Mouse (Mus musculus): ENCODE data around the gene Gramd1b.
A peak's percentile ranks its signal among the peaks of the same experiment; 100 is the strongest.

Gene Gramd1b

GRCm38 (mm10) chr9:40331411-40332286, 199.5 kb downstream of the Gramd1b start:
- no peak for DNase-seq

DNA sequence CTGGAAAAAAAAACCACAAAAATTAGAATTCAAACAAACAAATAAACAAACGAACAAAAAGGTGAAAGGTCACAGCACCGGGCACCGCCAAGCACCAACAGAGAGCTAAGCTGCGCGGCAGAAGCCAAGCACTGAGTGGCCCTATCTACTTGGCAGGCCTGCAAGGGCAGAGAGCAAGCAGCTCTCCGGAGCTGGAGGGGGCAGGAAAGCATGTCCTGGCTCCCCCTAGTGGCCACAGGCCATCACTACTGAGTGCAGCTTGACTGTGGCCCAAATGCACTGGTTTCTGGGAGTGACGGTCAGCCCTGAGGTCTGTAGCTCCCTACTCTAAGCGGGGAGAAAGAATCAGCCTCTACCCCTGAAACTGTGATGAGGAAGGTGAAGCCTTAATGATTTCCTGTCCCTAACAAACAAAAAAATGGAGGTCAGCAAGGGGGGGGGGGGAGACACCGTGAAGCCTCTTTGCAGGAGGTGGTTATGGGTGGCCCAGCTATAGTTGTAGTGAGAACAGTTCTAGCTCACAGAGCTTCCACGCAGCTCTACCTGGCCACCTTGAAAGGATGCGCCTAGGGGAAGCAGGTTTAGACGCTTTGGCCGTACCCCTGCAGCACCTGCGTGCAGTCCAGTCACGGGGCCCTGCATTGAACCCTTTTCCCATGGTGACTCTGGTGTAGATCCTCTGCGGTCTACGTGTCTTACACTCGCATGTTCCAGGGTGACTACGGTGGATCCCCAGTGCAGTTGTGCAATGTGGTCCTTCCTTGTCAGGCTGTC, 200.4 kb downstream of the Gramd1b start:
- DNase-seq = peak; percentile 87

DNA sequence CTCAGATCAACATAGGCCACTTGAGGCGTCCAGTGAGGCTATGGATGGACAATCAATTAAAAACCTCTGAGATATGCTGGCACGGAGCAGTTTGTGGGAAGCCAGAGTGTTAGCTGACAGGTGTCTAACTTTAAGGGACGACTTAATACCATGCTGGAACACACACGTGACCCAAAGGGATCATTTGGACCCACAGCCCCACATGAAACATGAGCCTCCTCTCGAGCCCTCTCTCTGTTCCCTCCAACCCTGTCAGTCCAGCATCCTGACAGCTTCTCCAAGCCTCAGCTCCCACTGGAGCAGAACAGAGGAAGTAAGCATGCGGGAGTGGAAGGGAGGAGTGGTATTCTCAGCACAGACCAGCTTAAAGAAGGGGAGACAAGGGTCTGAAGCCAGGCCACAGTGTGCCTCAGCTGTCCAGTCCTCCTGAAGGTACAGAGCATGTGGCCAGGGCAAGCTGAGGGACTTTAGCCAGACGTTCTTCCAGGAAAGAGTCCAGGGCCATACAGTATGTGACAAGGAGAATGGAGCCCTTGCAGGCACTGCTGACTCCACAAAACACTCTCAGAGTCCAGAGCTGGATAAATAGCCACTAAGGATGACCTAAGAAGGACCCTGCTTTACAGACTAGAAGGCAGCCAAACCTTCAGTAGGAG, 204.8 kb downstream of the Gramd1b start:
- DNase-seq = no peak

GRCm38 (mm10) chr9:40324826-40325225, 206.4 kb downstream of the Gramd1b start:
- no peak for DNase-seq

DNA sequence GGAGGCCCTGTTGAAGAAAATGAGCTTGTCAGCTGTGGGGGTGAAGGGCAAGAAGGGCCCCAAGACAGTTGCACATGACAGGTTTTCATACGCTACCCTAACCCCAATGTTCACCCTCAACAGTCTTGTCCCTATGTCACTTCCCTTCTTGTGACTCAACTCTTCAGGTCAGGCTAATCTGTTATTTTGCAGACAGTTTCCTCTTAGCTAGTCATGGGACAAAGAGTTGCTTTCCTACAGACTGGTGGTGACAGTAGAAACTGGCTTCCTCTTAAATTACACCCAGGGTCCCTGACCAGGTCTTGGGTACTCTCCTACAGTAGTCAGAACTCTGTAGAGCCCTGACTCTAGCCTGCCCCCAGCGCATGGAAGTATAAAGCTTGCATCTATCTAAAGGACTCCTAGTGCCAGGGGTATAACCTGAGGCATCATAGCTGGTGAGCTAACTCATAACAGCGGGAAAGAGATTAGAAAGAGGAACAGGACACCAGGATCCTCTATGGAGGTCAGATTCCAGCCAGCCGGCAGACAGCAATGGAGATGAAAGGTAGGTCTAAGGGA, 206.9 kb downstream of the Gramd1b start:
- DNase-seq = no peak

GRCm38 (mm10) chr9:40323773-40324172, 207.4 kb downstream of the Gramd1b start:
- no peak for DNase-seq

DNA sequence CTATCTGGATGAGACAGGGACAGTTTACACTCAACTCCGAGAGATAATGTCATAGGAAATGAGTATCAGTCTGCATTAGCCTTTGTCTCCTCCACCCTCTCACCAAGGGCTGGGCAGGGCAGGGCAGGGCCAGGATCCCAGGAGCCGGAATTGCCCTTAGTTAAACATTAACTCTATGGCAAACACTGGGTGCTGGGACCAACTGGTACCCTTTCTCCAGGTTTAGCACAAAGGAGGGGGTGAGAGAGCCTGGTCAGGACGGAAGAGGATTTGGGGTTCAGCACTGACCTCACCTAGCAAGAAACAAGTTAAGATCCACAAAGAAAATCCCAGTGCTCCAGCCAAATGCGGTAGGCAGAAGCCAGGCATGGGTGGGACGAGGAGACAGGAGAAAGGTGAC, 208.0 kb downstream of the Gramd1b start:
- no peak for DNase-seq

DNA sequence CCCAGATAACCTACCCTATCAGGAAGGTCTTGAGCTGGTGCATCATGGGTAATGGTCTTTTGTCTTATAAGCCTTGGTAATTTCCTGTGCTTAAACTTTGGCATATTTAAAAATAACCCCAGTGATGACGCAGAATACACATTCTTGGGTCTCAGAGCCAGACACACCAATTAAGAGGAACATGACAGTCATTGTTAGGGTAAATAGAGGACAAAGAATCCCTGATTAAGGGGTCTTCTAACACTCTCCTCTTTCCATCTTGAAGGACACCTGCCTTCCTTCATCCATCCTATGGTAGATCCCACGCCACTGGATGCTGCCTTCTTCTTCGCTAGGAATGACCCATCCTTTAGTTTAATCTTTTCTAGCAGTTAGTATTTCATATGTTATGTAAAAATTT, 208.8 kb downstream of the Gramd1b start:
- no peak for DNase-seq

GRCm38 (mm10) chr9:40321668-40322003, 209.5 kb downstream of the Gramd1b start:
- DNase-seq = no peak

DNA sequence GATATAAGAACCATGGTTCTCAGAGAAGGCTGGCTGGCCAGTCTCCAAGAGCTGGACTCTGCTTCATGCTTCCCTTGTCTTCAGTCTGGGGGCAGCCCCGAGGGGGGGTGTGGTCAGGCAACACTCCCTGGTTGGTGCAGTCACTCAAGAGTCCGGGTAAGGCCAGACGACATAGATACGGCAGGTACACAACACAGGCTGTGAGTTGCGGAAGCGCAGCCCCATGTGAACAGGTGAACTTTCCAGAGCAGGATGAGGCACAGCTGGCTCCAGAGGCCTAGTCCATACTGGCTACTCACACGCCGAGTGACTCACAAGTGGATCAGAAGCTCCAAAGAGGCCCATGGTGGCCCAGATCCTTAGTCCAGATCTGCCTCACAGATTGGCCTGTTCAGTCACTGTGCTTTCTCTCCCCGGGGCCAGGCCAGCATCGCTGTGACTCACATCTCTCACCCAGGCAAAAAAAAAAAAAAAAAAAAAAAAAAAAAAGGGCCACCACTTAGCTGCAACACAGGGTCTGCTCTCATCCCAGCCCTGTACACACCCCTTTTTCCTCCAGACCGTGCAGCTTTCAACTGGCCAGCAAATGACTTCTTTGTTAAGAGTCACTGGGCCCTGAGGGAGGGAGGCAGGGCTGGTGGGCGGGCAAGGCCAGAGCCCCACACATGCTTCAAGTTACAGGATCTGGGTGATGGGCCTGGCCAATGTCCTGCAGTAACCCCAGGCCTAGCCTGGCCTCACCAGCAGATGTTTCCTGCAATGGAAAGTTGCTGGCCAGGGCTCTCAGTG, 210.1 kb downstream of the Gramd1b start:
- DNase-seq = peak; percentile 43

DNA sequence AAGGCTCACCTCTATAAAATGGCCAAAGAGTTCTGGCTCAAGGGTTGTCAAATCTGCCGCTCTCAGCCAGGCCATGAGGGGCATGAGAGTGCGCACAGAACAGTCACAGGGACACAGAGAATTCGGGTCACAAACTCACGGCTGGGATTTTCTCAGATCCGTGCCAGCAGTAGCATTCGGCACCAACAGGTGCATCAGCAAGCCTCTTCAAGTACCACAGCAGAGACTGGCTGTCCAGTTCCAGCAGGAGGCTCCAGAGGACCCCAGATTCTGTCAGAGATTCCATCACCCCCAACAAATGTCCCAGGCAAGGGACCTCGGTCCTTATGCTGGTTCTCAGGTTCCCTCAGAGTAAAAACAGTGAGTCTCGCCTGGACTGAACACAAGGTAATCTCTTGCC, 210.8 kb downstream of the Gramd1b start:
- DNase-seq = no peak

DNA sequence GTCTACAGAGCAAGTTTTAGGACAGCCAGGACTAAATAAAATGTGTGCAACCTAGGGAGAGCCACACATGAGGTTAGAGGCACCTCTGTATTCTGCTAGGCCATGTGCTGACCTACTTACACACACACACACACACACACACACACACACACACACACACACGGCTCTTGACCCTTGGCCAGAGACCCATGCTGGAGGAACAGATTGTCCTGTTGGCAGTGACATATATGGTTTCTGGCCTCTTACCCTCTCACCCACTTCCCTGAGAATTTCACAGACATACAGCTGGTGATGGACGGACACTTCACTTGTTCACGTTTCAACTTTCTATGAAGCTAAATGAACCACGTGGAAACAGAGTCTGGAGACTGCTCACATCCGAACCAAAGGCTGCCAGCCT, 212.4 kb downstream of the Gramd1b start:
- DNase-seq = no peak

GRCm38 (mm10) chr9:40317735-40318134, 213.4 kb downstream of the Gramd1b start:
- DNase-seq = no peak

DNA sequence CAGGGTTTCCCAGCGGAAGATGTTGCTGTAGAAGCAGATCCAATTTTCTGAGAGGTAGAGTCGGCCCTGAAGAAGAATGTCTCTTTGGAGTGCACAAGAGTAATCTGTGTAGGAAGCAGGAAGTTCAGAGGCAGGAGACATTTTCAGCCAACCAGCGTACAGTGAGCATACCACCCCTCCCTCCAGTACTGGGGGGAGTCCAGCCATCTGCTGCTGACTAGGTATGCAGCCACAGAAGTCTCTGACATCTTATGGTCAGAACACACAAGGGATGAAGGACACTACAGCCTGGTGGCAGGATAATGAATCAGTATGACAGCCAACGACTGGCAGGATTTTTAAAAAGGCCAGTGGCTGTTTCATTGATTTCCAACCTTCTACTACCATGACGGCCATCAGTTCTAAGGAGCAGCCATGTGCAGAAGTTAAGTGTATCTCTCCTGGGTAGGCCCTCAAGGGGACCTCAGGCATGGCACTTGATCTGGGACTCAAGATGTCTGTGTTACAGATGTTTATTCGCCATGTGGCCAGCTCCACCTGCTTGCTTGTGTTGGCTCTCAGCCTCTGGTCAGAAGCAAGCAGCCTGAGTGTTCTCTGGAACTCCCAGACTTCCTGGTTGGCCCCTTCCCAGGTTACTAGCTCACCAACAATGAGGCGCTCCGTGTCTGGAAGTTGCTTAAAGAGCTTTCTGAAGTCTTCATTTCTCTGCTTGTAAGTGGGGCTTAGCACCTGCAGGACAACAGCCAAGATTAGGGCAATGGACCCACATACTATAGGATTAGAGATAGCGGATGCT, 214.1 kb downstream of the Gramd1b start:
- no peak for DNase-seq

GRCm38 (mm10) chr9:40311813-40312212, 219.4 kb downstream of the Gramd1b start:
- DNase-seq = no peak

- no peak for DNase-seq
Measured at GRCm38 (mm10) chr9:40309876-40310275, 221.3 kb downstream of the Gramd1b start.

GRCm38 (mm10) chr9:40307311-40307710, 223.9 kb downstream of the Gramd1b start:
- DNase-seq = no peak

DNA sequence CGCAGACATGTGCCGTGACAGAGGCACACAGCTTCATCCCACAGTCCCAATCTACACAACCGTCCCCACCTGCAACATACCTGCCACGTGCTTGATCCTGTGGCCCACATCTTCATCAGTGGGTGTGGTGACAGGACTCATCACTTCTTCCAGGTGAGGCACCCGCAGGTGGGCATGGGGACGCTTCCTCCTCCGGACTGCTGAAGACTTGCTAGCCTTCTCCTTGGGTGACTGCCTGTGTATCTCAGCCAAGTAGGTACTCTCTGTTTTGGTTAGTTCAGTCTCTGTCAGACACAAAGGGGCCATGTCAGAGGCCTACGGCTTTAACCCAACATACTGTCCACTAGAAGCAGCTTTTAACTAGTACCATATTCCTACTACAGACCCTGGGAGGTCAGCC, 226.9 kb downstream of the Gramd1b start:
- DNase-seq = no peak

DNA sequence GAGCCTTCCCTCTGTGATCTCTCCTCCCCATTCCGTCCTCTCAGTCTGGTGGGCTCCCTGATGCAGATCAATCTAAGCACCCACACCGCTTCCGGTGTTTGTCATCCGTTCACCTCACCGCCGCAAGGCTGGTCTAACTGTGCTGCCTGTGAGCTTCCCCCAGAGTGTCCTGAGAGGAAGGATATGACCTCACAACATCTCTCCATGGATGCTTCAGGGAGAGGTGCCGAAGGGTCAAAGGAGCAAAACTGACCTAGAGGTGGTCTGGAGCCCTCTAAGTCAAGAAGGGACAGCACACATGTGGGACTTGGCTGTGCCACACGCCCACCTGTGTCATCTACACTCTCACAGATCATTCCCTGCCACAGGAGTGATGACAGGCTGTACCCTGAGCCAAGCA, 228.8 kb downstream of the Gramd1b start:
- no peak for DNase-seq

DNA sequence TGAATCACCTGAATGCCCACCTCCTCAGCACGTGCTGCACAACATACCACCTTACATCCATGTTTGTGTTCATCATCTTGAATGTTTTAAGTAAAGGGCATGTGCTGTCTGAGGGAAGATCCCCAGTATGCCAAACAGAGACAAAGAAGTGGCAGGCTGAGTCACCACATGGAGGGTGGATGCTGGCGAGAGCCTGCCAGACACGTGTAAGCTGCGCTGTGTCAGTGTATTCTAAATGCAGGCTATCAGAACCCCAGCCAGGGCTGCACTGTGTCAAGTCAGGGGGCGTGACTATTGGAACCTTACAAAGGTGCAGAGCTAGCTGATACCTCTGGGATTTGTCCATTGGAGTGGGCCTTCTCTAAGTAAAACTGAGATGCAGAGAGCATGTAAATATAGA, 229.7 kb downstream of the Gramd1b start:
- DNase-seq = no peak

All from right cerebral cortex, postnatal 4 days (tissue).